Mouse (Mus musculus) stomach, postnatal 0 days (tissue): ENCODE data around the gene Kdm2a. TPM values are rescaled to one million over a fixed set of nuclear protein-coding genes. Genes with fewer than 3 reads are reported as not detected.
"Not testable (repeated sequence)": the region's sequence is repeated elsewhere in the genome, so short reads cannot be mapped to it uniquely, and the experiment has no call there.

Experiments used
- ATAC-seq: fragments of 200-750 bp; cut with Nextera tagmentation; 2 replicates; pipeline ENCODE4 v1.8.0; 2017; ENCODE audit not compliant: low FRiP score, low TSS enrichment
- DNase-seq: peaks from one replicate; pipeline ENCODE4 v3.0.0-alpha.2; 2016; ENCODE audit warnings: low spot score
- H3K27ac ChIP-seq: fragments of 300-500 bp; sonication (generic); replicated peaks from 2 replicates; pipeline ENCODE4 v1.5.1; 2014; ENCODE audit warnings: mild to moderate bottlenecking, control low read depth
- H3K27me3 ChIP-seq: fragments of 300-500 bp; sonication (generic); 2 replicates; pipeline ENCODE4 v1.6.1; 2014; ENCODE audit warnings: low read length; ENCODE audit not compliant: control insufficient read depth, insufficient read depth
- H3K36me3 ChIP-seq: fragments of 300-500 bp; sonication (generic); 2 replicates; pipeline ENCODE4 v1.6.1; 2014; ENCODE audit warnings: low read length, mixed read lengths; ENCODE audit not compliant: control insufficient read depth, insufficient read depth
- H3K4me1 ChIP-seq: fragments of 300-500 bp; sonication (generic); replicated peaks from 2 replicates; pipeline ENCODE4 v1.6.1; 2014; ENCODE audit warnings: antibody characterized with exemption; ENCODE audit not compliant: control insufficient read depth, insufficient read depth
- H3K4me2 ChIP-seq: fragments of 300-500 bp; sonication (generic); replicated peaks from 2 replicates; pipeline ENCODE4 v1.6.1; 2014; ENCODE audit warnings: low read depth, mild to moderate bottlenecking, control low read depth, moderate library complexity
- H3K4me3 ChIP-seq: fragments of 300-500 bp; sonication (generic); 2 replicates; pipeline ENCODE4 v1.5.1; 2014; ENCODE audit warnings: low read depth, low read length, control low read depth
- H3K9ac ChIP-seq: fragments of 300-500 bp; sonication (generic); 2 replicates; pipeline ENCODE4 v1.6.1; 2014; ENCODE audit warnings: mild to moderate bottlenecking, low read length, control low read depth, mixed read lengths
- H3K9me3 ChIP-seq: fragments of 300-500 bp; sonication (generic); 2 replicates; pipeline ENCODE4 v1.6.1; 2016; ENCODE audit warnings: low read length; ENCODE audit not compliant: control insufficient read depth
- CTCF ChIP-seq: IDR thresholded peaks from 2 replicates; pipeline ENCODE4 v1.5.1; 2016; ENCODE audit warnings: antibody characterized with exemption, low read depth, mild to moderate bottlenecking, moderate library complexity
- EP300 ChIP-seq: optimal IDR thresholded peaks from 2 replicates; pipeline ENCODE3; 2016; ENCODE audit warnings: antibody characterized with exemption
- WGBS: fragments of 180-500 bp; shearing (Covaris S2); extraction: QIAGEN DNeasy Blood & Tissue Kit; methylation state at CpG from one replicate; pipeline ENCODE4 v1.1.7; 2014; 5-methylcytosine and 5-hydroxymethylcytosine counted together
- polyA plus RNA-seq: library from polyadenylated mRNA; unstranded; fragments of >200 nt; fragmentation: Nextera tagmentation; extraction: Ambion mirVana; gene quantifications from 2 replicates; pipeline ENCODE4 v1.2.1, GENCODE M21; 2015

Kdm2a gene
- polyA plus RNA-seq, 1 experiment from 2014 or later: 12.9 TPM

- no peak for DNase-seq
- H3K4me2 ChIP-seq: no peak overlapping the region
- TF ChIP-seq CTCF (peak; percentile 20; the same call in 1 of the 2 replicates), EP300 (no peak)
- no peak overlapping the region for H3K4me3 ChIP-seq
- no peak for ATAC-seq
- no peak overlapping the region for H3K27ac ChIP-seq
- H3K36me3 ChIP-seq: no peaks in the 10 kb centered on the region
- no peaks in the 10 kb centered on the region for H3K27me3 ChIP-seq
- WGBS: 76% methylated on average over 4 of the region's 4 CpGs
- H3K9me3 ChIP-seq: no peaks in the 10 kb centered on the region
- H3K9ac ChIP-seq: no peak overlapping the region
- H3K4me1 ChIP-seq: no peaks in the 10 kb centered on the region
Measured at GRCm38 (mm10) chr19:4385026-4385425, 13.1 kb downstream of the Kdm2a start.

DNA sequence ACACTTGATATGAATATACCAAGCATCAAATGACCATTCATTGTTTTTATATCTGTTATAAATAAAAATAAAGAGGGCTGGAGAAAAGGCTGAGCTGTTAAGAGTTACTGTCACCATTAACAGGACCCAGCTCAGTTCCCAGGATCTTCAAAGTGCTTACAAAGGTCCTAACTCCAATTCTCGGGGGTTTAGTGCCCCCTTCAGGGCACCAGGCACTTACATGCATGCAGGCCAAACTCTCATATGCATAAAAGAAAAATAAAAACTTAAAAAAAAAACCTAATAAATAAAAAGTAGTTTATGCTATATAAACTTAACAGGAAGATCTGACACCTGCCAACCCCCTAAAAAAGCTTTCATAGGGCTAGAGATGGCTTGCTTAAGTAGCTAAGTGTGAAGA lies 13.8 kb downstream of the Kdm2a start:
- H3K4me3 ChIP-seq: no peak overlapping the region
- H3K27me3 ChIP-seq: no peaks in the 10 kb centered on the region
- H3K4me1 ChIP-seq: no peaks in the 10 kb centered on the region
- DNase-seq (no peak), ATAC-seq (no peak)
- no peak overlapping the region for H3K27ac ChIP-seq
- peak; percentile 44 for TF ChIP-seq CTCF
- TF ChIP-seq EP300: no peak
- no peak overlapping the region for H3K4me2 ChIP-seq
- no peaks in the 10 kb centered on the region for H3K9me3 ChIP-seq
- no peak overlapping the region for H3K9ac ChIP-seq
- 35% methylated on average over 1 of the region's 1 CpGs for WGBS
- no peaks in the 10 kb centered on the region for H3K36me3 ChIP-seq

GRCm38 (mm10) chr19:4383306-4383705 lies 14.8 kb downstream of the Kdm2a start:
- no peak for DNase-seq
- no peak for TF ChIP-seq EP300
- no peak for TF ChIP-seq CTCF

GRCm38 (mm10) chr19:4382303-4382702 lies 15.8 kb downstream of the Kdm2a start:
- 69% methylated on average over 1 of the region's 1 CpGs for WGBS
- ATAC-seq, H3K9ac ChIP-seq, H3K36me3 ChIP-seq, H3K4me2 ChIP-seq, H3K4me1 ChIP-seq, DNase-seq, H3K4me3 ChIP-seq, H3K27me3 ChIP-seq, H3K9me3 ChIP-seq, H3K27ac ChIP-seq: not testable (repeated sequence)
- peak; percentile 40 for TF ChIP-seq CTCF

More at GRCm38 (mm10) chr19:4383306-4383705, 14.8 kb downstream of the Kdm2a start:
- H3K4me1 ChIP-seq: no peaks in the 10 kb centered on the region
- no peak overlapping the region for H3K9ac ChIP-seq
- no peaks in the 10 kb centered on the region for H3K36me3 ChIP-seq
- no peak overlapping the region for H3K27ac ChIP-seq
- no peaks in the 10 kb centered on the region for H3K9me3 ChIP-seq
- no peak overlapping the region for H3K4me2 ChIP-seq
- ATAC-seq: no peak
- no peak overlapping the region for H3K4me3 ChIP-seq
- no peaks in the 10 kb centered on the region for H3K27me3 ChIP-seq

- 54% methylated on average over 2 of the region's 2 CpGs for WGBS
- H3K9me3 ChIP-seq: no peaks in the 10 kb centered on the region
- ATAC-seq (no peak), DNase-seq (no peak)
- no peaks in the 10 kb centered on the region for H3K36me3 ChIP-seq
- H3K27me3 ChIP-seq: no peaks in the 10 kb centered on the region
- H3K4me2 ChIP-seq: no peak overlapping the region
- H3K4me1 ChIP-seq: no peaks in the 10 kb centered on the region
- H3K27ac ChIP-seq: no peak overlapping the region; the same call in 1 of the 2 replicates
- H3K4me3 ChIP-seq: no peak overlapping the region
- TF ChIP-seq CTCF: no peak
- TF ChIP-seq EP300: no peak
- H3K9ac ChIP-seq: no peak overlapping the region
Measured at GRCm38 (mm10) chr19:4370656-4371055, 27.4 kb downstream of the Kdm2a start.

DNA sequence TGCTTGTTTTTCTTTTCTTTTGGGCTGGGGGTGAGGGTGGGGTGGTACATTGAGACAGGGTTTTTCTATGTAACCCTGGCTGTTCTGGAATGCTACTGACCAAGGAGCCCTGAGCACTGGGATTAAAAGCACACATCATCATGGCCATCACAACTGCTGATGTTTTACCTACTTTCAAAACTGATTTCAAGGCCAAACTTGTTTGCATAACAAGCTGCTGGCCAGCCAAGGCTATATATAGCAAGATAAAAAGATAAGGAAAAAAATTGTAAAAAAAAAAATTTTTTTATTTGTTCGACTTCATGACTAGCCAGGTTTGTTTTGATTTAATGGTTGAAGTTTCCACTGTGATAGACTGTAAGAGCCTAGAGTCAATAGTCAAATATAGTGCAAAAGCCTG lies 27.8 kb downstream of the Kdm2a start:
- Histone ChIP-seq H3K4me3 (no peak overlapping the region), H3K4me2 (no peak overlapping the region), H3K9me3 (no peaks in the 10 kb centered on the region), H3K9ac (no peak overlapping the region), H3K36me3 (no peaks in the 10 kb centered on the region), H3K27me3 (no peaks in the 10 kb centered on the region), H3K27ac (no peak overlapping the region), H3K4me1 (no peaks in the 10 kb centered on the region)
- TF ChIP-seq CTCF: no peak
- no peak for TF ChIP-seq EP300
- ATAC-seq (no peak), DNase-seq (no peak)
- WGBS: 44% methylated on average over 1 of the region's 1 CpGs
